Mouse (Mus musculus) CH12.LX (cell line): ENCODE data around the gene Bmp8b. TPM values are rescaled to one million over a fixed set of nuclear protein-coding genes. Genes with fewer than 3 reads are reported as not detected.

Experiments used
- DNase-seq: peaks from one replicate; pipeline ENCODE4 v3.0.0-alpha.2; 2013; ENCODE audit errors: extremely low read depth
- H3K27ac ChIP-seq: 2 replicates; pipeline ENCODE4 v1.5.1; 2012; ENCODE audit warnings: low read depth, mild to moderate bottlenecking, control low read depth, moderate library complexity; ENCODE audit not compliant: insufficient read depth
- H3K27me3 ChIP-seq: replicated peaks from 2 replicates; pipeline ENCODE3; 2012; ENCODE audit warnings: inconsistent platforms
- H3K36me3 ChIP-seq, 2 experiments: replicated peaks in 1 of 2; 2 replicates each; pipeline versions ENCODE3 to v1.6.1; 2012; ENCODE audit warnings: inconsistent platforms in 1 of 2, low read length in 1 of 2, mild to moderate bottlenecking in 1 of 2, mixed read lengths in 1 of 2, moderate library complexity in 1 of 2; ENCODE audit not compliant: control insufficient read depth in 1 of 2, insufficient read depth in 1 of 2
- H3K4me1 ChIP-seq, 2 experiments: 2 replicates each; pipeline ENCODE4 v1.6.1; 2012; ENCODE audit warnings: inconsistent platforms in 1 of 2, moderate library complexity in 1 of 2; ENCODE audit not compliant: insufficient read depth in 2 of 2, control insufficient read depth in 1 of 2
- H3K4me2 ChIP-seq: 2 replicates; pipeline ENCODE4 v1.6.1; 2012; ENCODE audit warnings: low read depth, mild to moderate bottlenecking, control low read depth; ENCODE audit not compliant: poor library complexity, insufficient read depth, severe bottlenecking
- H3K4me3 ChIP-seq, 3 experiments: fragments of 150-350 bp in 1 of 3; sonication (generic) in 1 of 3; replicated peaks in 1 of 3; 2 replicates each; pipeline versions ENCODE3 to v1.5.1; 2011 to 2012; ENCODE audit warnings: low read depth in 2 of 3, low read length in 2 of 3, mild to moderate bottlenecking in 2 of 3, moderate library complexity in 2 of 3, control low read depth in 1 of 3, improper control_type of control experiment in 1 of 3, inconsistent platforms in 1 of 3, mixed read lengths in 1 of 3; ENCODE audit not compliant: poor library complexity in 1 of 3
- H3K79me2 ChIP-seq: replicated peaks from 2 replicates; pipeline ENCODE4 v1.6.1; 2012; ENCODE audit warnings: mild to moderate bottlenecking, moderate library complexity; ENCODE audit not compliant: control insufficient read depth, poor library complexity, insufficient read depth, severe bottlenecking; ENCODE audit errors: extremely low read depth
- H3K9ac ChIP-seq: 2 replicates; pipeline ENCODE4 v1.6.1; 2012; ENCODE audit warnings: low read depth, mild to moderate bottlenecking, control low read depth, moderate library complexity; ENCODE audit not compliant: insufficient read depth
- H3K9me3 ChIP-seq: replicated peaks from 2 replicates; pipeline ENCODE3; 2012; ENCODE audit warnings: low read length, inconsistent platforms, mixed read lengths
- BHLHE40 ChIP-seq: IDR thresholded peaks from 2 replicates; pipeline ENCODE4 v1.6.1; 2011; ENCODE audit warnings: mild to moderate bottlenecking, low read depth, low read length, improper control_type of control experiment
- CHD2 ChIP-seq: IDR thresholded peaks from 2 replicates; pipeline ENCODE4 v1.6.1; 2011; ENCODE audit warnings: low read length, improper control_type of control experiment
- CTCF ChIP-seq, 2 experiments: IDR thresholded peaks in 1 of 2; conservative IDR thresholded peaks in 1 of 2; 2 replicates each; pipeline ENCODE4 v1.5.1; 2011 to 2012; ENCODE audit warnings: low read depth in 2 of 2, low read length in 2 of 2, improper control_type of control experiment in 1 of 2, inconsistent platforms in 1 of 2, mild to moderate bottlenecking in 1 of 2, moderate library complexity in 1 of 2
- ELF1 ChIP-seq: IDR thresholded peaks from 2 replicates; pipeline ENCODE4 v1.6.1; 2014; ENCODE audit warnings: low read depth, mild to moderate bottlenecking, inconsistent platforms, low read length, improper control_type of control experiment
- ETS1 ChIP-seq: conservative IDR thresholded peaks from 2 replicates; pipeline ENCODE4 v1.6.1; 2012; ENCODE audit warnings: low read depth, mild to moderate bottlenecking, inconsistent platforms, low read length, improper control_type of control experiment, moderate library complexity
- GABPA ChIP-seq: IDR thresholded peaks from 2 replicates; pipeline ENCODE4 v1.6.1; 2012; ENCODE audit warnings: low read depth, low read length, improper control_type of control experiment, inconsistent platforms; ENCODE audit not compliant: insufficient replicate concordance
- HCFC1 ChIP-seq: IDR thresholded peaks from 2 replicates; pipeline ENCODE4 v1.6.1; 2012; ENCODE audit warnings: low read depth, mild to moderate bottlenecking, inconsistent platforms, low read length, improper control_type of control experiment
- MAFK ChIP-seq: IDR thresholded peaks from 2 replicates; pipeline ENCODE4 v1.6.1; 2011; ENCODE audit warnings: low read length, improper control_type of control experiment; ENCODE audit not compliant: insufficient replicate concordance
- MAZ ChIP-seq: IDR thresholded peaks from 2 replicates; pipeline ENCODE4 v1.6.1; 2012; ENCODE audit warnings: low read depth, mild to moderate bottlenecking, inconsistent platforms, low read length, improper control_type of control experiment, moderate library complexity
- MXI1 ChIP-seq: IDR thresholded peaks from 2 replicates; pipeline ENCODE4 v1.6.1; 2011; ENCODE audit warnings: mild to moderate bottlenecking, low read depth, low read length, improper control_type of control experiment
- MYC ChIP-seq: IDR thresholded peaks from 2 replicates; pipeline ENCODE4 v1.6.1; 2011; ENCODE audit warnings: low read depth, mild to moderate bottlenecking, improper control_type of control experiment, low read length
- NRF1 ChIP-seq: IDR thresholded peaks from 2 replicates; pipeline ENCODE4 v1.6.1; 2014; ENCODE audit warnings: low read depth, mild to moderate bottlenecking, inconsistent platforms, low read length, improper control_type of control experiment, moderate library complexity
- RAD21 ChIP-seq: IDR thresholded peaks from 2 replicates; pipeline ENCODE4 v1.6.1; 2011; ENCODE audit warnings: low read depth, mild to moderate bottlenecking, low read length, improper control_type of control experiment, moderate library complexity
- SMC3 ChIP-seq: IDR thresholded peaks from 2 replicates; pipeline ENCODE4 v1.6.1; 2011; ENCODE audit warnings: low read depth, low read length, improper control_type of control experiment
- TCF12 ChIP-seq: IDR thresholded peaks from 2 replicates; pipeline ENCODE4 v1.6.1; 2014; ENCODE audit warnings: low read depth, mild to moderate bottlenecking, inconsistent platforms, low read length, improper control_type of control experiment
- UBTF ChIP-seq: IDR thresholded peaks from 2 replicates; pipeline ENCODE4 v1.6.1; 2012; ENCODE audit warnings: low read depth, mild to moderate bottlenecking, inconsistent platforms, low read length, improper control_type of control experiment, moderate library complexity
- USF1 ChIP-seq: IDR thresholded peaks from 2 replicates; pipeline ENCODE4 v1.6.1; 2014; ENCODE audit warnings: low read depth, mild to moderate bottlenecking, inconsistent platforms, low read length, improper control_type of control experiment
- ZC3H11A ChIP-seq: IDR thresholded peaks from 2 replicates; pipeline ENCODE4 v1.6.1; 2012; ENCODE audit warnings: low read depth, mild to moderate bottlenecking, inconsistent platforms, low read length, improper control_type of control experiment
- ZKSCAN1 ChIP-seq: IDR thresholded peaks from 2 replicates; pipeline ENCODE4 v1.6.1; 2012; ENCODE audit warnings: low read depth, inconsistent platforms, low read length, improper control_type of control experiment, borderline replicate concordance
- dilution Hi-C: fragments of 300-500 bp; cut with MboI; formaldehyde crosslinking; loops from 2 replicates; pipeline ENCODE4 v1.14.3; 2020; ENCODE audit warnings: low sequenced_read_pairs; ENCODE audit not compliant: extremely low pct_unique_long_range_greater_than_20kb, extremely low pct_ligation_motif_present
- in situ Hi-C: fragments of 300-500 bp; cut with MboI; formaldehyde crosslinking; loops from 3 replicates; pipeline ENCODE4 v1.14.3; 2019; ENCODE audit warnings: low sequenced_read_pairs, low pct_ligation_motif_present, low pct_unique_long_range_greater_than_20kb, mixed read lengths
- polyA plus RNA-seq: library from polyadenylated mRNA; unstranded; fragments of >175 nt; gene quantifications from 2 replicates; pipeline ENCODE4 v1.2.1, GENCODE M21; 2012; ENCODE audit warnings: low read depth; ENCODE audit not compliant: insufficient read length
- total RNA-seq, 2 experiments: library from RNA; depleted of rRNA; stranded (reverse); fragments of 300-350 nt in 1 of 2; fragments of >200 nt in 1 of 2; gene quantifications; 2 replicates each; pipeline ENCODE4 v1.2.3; 2012 to 2014

The Bmp8b gene
- total and polyA plus RNA-seq, 3 experiments: not detected

DNA sequence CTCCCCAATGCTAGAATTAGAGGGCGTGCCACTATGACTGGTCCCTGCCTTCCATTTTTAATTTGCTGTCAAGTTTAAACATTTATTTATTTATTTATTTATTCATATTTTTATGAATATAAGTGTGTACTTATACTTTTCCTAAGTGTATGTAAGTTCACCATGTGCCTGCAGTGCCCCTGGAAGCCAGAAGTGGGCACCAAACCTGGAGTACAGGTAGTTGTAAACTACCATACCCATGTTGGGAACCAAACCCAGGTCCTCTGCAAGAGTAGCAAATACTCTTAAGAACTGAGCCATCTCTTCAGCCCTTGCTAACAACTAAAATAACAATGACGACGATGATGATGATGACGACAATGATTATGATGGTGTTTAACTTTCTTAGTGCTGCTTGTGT is 47.0 kb downstream of the Bmp8b start:
- Histone ChIP-seq H3K27ac (no peak overlapping the region), H3K4me2 (no peak overlapping the region), H3K36me3 (no peaks in the 10 kb centered on the region), H3K9me3 (peaks cover under 1% of the 10 kb centered on the region), H3K4me3 (no peak overlapping the region), H3K4me1 (no peaks in the 10 kb centered on the region), H3K79me2 (no peaks in the 10 kb centered on the region), H3K27me3 (peaks cover 56% of the 10 kb centered on the region), H3K9ac (no peak overlapping the region)
- dilution Hi-C loops (no loop called here), in situ Hi-C loops (no loop called here)
- no peak for TF ChIP-seq ZKSCAN1
- TF ChIP-seq CTCF (conservative IDR thresholded peaks at IDR 0.05 in 1 of 2, IDR thresholded peaks at IDR 0.05 in 1 of 2; ENCODE audit: low read depth in 2 of 2, low read length in 2 of 2): peak in 1 of 2 experiments; percentile 29; a peak in 2 of 4 replicates
- DNase-seq: no peak

DNA sequence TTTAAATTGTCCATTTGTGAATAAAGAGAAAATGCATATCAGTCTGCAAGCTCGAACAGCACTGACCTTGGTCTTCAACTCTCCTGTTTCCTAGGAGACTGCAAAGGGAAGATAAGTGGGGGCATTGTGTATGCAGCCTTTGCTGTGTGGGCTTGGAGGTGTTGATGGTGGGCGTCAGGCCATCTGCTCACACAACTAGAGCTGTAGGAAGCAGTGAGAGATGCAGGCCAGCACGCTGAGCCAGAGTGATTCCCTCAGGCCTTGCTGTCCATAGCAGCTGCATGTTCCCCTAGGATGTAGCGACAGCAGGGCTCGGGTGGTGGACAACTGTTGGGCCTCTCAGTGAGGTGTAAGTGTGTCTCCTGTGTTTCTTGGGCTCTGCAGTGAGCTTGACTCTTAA is 48.0 kb downstream of the Bmp8b start:
- H3K4me1 ChIP-seq: no peaks in the 10 kb centered on the region
- peaks cover 3% of the 10 kb centered on the region for H3K9me3 ChIP-seq
- in situ Hi-C loops: no loop called here
- no peak for TF ChIP-seq MXI1
- no peak for TF ChIP-seq USF1
- TF ChIP-seq MAFK: no peak
- TF ChIP-seq GABPA: no peak
- no peak for TF ChIP-seq ETS1
- TF ChIP-seq NRF1: no peak
- no peak for TF ChIP-seq CTCF (conservative IDR thresholded peaks at IDR 0.05 in 1 of 2, IDR thresholded peaks at IDR 0.05 in 1 of 2; ENCODE audit: low read depth in 2 of 2, low read length in 2 of 2)
- no peak for TF ChIP-seq MAZ
- no peak for TF ChIP-seq TCF12
- no peak for TF ChIP-seq BHLHE40
- no peak for TF ChIP-seq ZC3H11A
- no peak for TF ChIP-seq ELF1
- TF ChIP-seq, all 38 proteins: peak for 0
- dilution Hi-C loops: no loop called here
- Histone ChIP-seq H3K36me3 (no peaks in the 10 kb centered on the region), H3K4me2 (no peak overlapping the region), H3K4me3 (no peak overlapping the region), H3K79me2 (no peaks in the 10 kb centered on the region), H3K27me3 (peaks cover 57% of the 10 kb centered on the region), H3K27ac (no peak overlapping the region), H3K9ac (no peak overlapping the region)
- no peak for DNase-seq

DNA sequence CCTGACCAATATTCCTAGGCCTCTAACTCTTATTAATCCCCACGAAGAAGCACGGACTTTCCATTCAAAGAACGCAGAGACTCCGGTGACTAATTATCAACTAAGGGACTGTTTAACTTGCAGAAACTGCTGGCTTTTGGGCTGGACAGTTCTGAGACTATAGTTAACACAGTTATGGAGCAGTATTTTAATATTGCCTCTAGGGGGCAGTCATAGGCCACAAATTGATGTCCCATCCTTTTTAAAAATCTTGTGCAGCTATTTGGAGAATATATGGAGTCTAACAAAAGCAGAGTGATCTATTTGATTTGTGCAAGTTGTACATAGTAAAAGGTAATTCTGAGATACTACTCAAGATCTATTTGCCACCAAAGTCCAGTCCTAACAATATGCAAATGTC is 50.0 kb downstream of the Bmp8b start:
- Histone ChIP-seq H3K4me2 (no peak overlapping the region), H3K9ac (no peak overlapping the region), H3K9me3 (peaks cover 3% of the 10 kb centered on the region), H3K4me1 (no peaks in the 10 kb centered on the region), H3K27me3 (peaks cover 67% of the 10 kb centered on the region), H3K79me2 (no peaks in the 10 kb centered on the region), H3K36me3 (no peaks in the 10 kb centered on the region), H3K4me3 (no peak overlapping the region), H3K27ac (no peak overlapping the region)
- no peak for TF ChIP-seq ETS1
- TF ChIP-seq SMC3: peak; percentile 57
- TF ChIP-seq HCFC1: no peak
- TF ChIP-seq MYC: no peak
- TF ChIP-seq UBTF: no peak
- no peak for TF ChIP-seq ZKSCAN1
- peak; percentile 52 to 82 for TF ChIP-seq CTCF (conservative IDR thresholded peaks at IDR 0.05 in 1 of 2, IDR thresholded peaks at IDR 0.05 in 1 of 2; ENCODE audit: low read depth in 2 of 2, low read length in 2 of 2)
- no peak for TF ChIP-seq CHD2
- TF ChIP-seq RAD21: peak; percentile 87
- dilution Hi-C loops: no loop called here
- peak; percentile 43 for DNase-seq
- in situ Hi-C loops: loop anchor here (5.0 kb wide), 1 partner anchor 47 kb away; the partner anchor contains the start of gene Nt5c1a
